Mouse (Mus musculus) stomach, embryonic 14.5 days (tissue): ENCODE measurements around the gene Lrrc36. TPM values are rescaled to one million over a fixed set of nuclear protein-coding genes. Genes with fewer than 3 reads are reported as not detected.

Experiments
- ATAC-seq: fragments of 200-750 bp; cut with Nextera tagmentation; 2 replicates; pipeline ENCODE4 v1.8.0; 2017; ENCODE audit warnings: low read depth, moderate TSS enrichment; ENCODE audit not compliant: insufficient number of reproducible peaks, insufficient read depth, low FRiP score
- H3K27ac ChIP-seq: fragments of 300-500 bp; sonication (generic); 2 replicates; pipeline ENCODE4 v1.5.1; 2014; ENCODE audit warnings: mild to moderate bottlenecking, low read length, moderate library complexity, mixed read lengths
- H3K27me3 ChIP-seq: fragments of 300-500 bp; sonication (generic); 2 replicates; pipeline ENCODE4 v1.6.1; 2014; ENCODE audit warnings: low read length, control low read depth, mixed read lengths; ENCODE audit not compliant: control insufficient read depth, insufficient read depth
- H3K36me3 ChIP-seq: fragments of 300-500 bp; sonication (generic); 2 replicates; pipeline ENCODE4 v1.6.1; 2014; ENCODE audit warnings: mild to moderate bottlenecking, control low read depth, low read length, moderate library complexity, mixed read lengths; ENCODE audit not compliant: control insufficient read depth, insufficient read depth
- H3K4me1 ChIP-seq: fragments of 300-500 bp; sonication (generic); 2 replicates; pipeline ENCODE4 v1.6.1; 2014; ENCODE audit warnings: low read length, control low read depth, mixed read lengths; ENCODE audit not compliant: control insufficient read depth, insufficient read depth
- H3K4me2 ChIP-seq: fragments of 300-500 bp; sonication (generic); replicated peaks from 2 replicates; pipeline ENCODE4 v1.6.1; 2014; ENCODE audit warnings: low read depth, low read length, control low read depth
- H3K4me3 ChIP-seq: fragments of 300-500 bp; sonication (generic); 2 replicates; pipeline ENCODE4 v1.5.1; 2014; ENCODE audit warnings: low read depth, low read length, control low read depth
- H3K9ac ChIP-seq: fragments of 300-500 bp; sonication (generic); replicated peaks from 2 replicates; pipeline ENCODE4 v1.6.1; 2014; ENCODE audit warnings: low read depth, mild to moderate bottlenecking, control low read depth, low read length, moderate library complexity, mixed read lengths
- H3K9me3 ChIP-seq: fragments of 300-500 bp; sonication (generic); 2 replicates; pipeline ENCODE4 v1.6.1; 2016; ENCODE audit warnings: low read depth, low read length, control low read depth; ENCODE audit not compliant: control insufficient read depth
- WGBS: fragments of 180-500 bp; shearing (Covaris S2); extraction: QIAGEN DNeasy Blood & Tissue Kit; methylation state at CpG from one replicate; pipeline ENCODE4 v1.1.7; 2014; 5-methylcytosine and 5-hydroxymethylcytosine counted together
- polyA plus RNA-seq: library from polyadenylated mRNA; unstranded; fragments of >200 nt; fragmentation: Nextera tagmentation; extraction: Ambion mirVana; gene quantifications from 2 replicates; pipeline ENCODE4 v1.2.1, GENCODE M21; 2014

Gene Lrrc36
- polyA plus RNA-seq, 1 experiment from 2014 or later, result not detected

DNA sequence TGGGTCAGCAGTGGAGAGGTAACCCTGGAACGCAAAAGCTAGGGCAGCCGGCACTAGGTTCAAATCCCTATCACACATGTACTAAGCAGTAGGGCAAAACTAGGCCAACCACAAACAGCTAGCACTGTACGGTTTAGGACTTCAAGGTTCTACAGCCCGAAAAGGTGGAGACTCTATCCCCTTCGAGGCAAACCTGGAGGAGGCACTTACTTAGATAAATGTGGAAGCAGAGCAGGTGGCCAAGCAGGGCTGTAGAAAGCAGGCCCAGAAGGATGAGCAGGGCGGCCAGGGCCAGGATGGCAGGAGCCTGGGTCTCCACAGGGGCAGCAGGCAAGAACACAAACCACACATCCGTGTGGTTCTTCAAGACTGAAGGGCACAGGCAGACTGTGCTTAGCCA, 62.8 kb downstream of the Lrrc36 start:
- peaks cover 20% of the 10 kb centered on the region for H3K36me3 ChIP-seq
- no peak overlapping the region for H3K27ac ChIP-seq
- no peaks in the 10 kb centered on the region for H3K27me3 ChIP-seq
- peaks cover 21% of the 10 kb centered on the region; the same call in 1 of the 2 replicates for H3K4me1 ChIP-seq
- no peaks in the 10 kb centered on the region for H3K9me3 ChIP-seq
- no peak overlapping the region for H3K4me2 ChIP-seq
- no peak for ATAC-seq
- no peak overlapping the region for H3K4me3 ChIP-seq
- H3K9ac ChIP-seq, result no peak overlapping the region
- WGBS, result 90% methylated on average over 7 of the region's 7 CpGs

DNA sequence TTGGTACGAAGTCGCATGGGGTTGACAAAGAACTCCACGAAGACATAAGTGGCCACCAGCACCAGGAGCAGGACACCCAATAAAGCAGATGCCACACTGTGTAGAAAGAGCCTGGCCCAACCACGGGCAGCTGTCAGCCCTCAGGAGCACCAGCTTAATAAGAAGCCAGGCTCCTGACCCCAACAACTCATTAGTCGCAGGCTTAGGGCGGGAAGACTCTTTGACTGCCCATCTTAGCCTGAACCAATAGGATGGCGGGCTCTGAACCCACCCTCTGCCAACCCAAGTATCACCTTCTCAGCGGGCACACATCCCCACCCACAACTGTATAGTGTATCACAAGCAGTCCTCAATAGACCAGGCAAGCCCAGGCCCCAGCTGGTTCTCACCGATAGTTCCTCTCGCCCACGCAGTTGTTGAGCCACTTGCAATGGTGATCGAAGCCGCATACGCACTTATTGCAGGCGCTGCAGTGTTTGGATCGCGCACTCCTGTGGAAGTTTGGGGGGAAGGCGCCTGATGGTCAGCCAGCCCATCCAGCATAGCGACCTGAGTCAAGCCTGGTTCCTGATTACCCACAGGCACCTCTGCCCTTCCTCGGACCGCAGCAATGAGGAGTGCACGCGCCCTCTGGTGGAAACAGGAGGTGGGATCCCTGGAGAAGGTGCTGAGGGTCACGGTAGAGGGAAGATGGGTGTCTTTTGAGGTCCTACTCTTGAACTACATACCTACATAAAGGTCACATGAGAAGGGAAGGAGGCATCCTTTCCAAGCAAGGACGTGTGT, 63.5 kb downstream of the Lrrc36 start:
- no peak for ATAC-seq
- Histone ChIP-seq H3K27ac (no peak overlapping the region), H3K4me3 (no peak overlapping the region), H3K4me2 (no peak overlapping the region), H3K4me1 (peaks cover 17% of the 10 kb centered on the region; the same call in 1 of the 2 replicates), H3K36me3 (peaks cover 20% of the 10 kb centered on the region), H3K9ac (no peak overlapping the region), H3K9me3 (no peaks in the 10 kb centered on the region), H3K27me3 (no peaks in the 10 kb centered on the region)
- WGBS, result 49% methylated on average over 25 of the region's 25 CpGs

DNA sequence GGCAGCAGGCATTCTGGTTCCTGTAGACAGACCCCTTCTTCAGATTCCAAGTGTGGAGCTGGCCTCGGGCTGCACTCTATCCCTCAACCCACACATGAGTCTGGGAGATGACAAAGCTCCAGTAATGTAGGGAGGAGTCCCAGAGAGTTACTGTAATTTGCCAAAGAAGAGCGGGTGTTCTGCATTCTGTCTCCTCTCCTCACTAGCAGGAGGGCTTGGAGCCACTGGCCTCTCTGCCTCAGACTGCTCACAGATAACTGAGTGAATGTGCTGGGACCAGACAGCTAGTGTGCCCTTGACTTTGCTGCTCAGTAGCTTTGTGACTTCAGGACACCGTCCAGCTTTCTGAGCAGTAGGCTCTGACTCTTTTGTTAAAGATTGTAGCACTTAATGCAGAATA, 64.4 kb downstream of the Lrrc36 start:
- Histone ChIP-seq H3K27ac (no peak overlapping the region), H3K9me3 (no peaks in the 10 kb centered on the region), H3K4me1 (peaks cover 17% of the 10 kb centered on the region; the same call in 1 of the 2 replicates), H3K4me3 (no peak overlapping the region), H3K9ac (no peak overlapping the region), H3K4me2 (no peak overlapping the region), H3K27me3 (no peaks in the 10 kb centered on the region), H3K36me3 (peaks cover 20% of the 10 kb centered on the region)
- WGBS, result 65% methylated on average over 3 of the region's 3 CpGs
- ATAC-seq, result no peak

DNA sequence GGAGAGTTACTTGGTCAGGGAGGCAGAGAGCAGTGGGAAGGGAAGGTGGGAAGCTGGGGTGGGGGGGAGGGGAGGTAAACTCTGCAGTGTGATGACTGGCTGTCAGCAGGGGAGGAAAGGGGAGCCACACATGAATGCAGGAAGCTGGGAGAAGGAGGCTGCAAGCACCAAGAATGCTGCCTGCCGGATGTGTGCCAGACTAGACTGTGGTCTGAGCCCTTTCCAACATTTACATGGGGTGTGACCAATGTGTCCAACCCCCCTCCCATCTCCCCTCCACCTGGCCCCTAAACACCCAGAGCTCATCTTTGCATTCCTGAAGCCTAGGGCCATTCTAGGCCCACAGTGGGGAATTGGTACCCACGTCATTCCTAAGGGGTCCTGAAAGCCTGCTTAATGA, 67.6 kb downstream of the Lrrc36 start:
- H3K9ac ChIP-seq, result no peak overlapping the region
- no peak overlapping the region for H3K27ac ChIP-seq
- ATAC-seq, result no peak
- no peaks in the 10 kb centered on the region for H3K27me3 ChIP-seq
- H3K4me3 ChIP-seq, result no peak overlapping the region
- H3K4me1 ChIP-seq, result 0 out of 2 replicates have a peak, but pooled peaks cover 2% of the 10 kb centered on the region
- no peaks in the 10 kb centered on the region for H3K9me3 ChIP-seq
- 39% methylated on average over 2 of the region's 2 CpGs for WGBS
- peaks cover 18% of the 10 kb centered on the region for H3K36me3 ChIP-seq
- H3K4me2 ChIP-seq, result no peak overlapping the region

DNA sequence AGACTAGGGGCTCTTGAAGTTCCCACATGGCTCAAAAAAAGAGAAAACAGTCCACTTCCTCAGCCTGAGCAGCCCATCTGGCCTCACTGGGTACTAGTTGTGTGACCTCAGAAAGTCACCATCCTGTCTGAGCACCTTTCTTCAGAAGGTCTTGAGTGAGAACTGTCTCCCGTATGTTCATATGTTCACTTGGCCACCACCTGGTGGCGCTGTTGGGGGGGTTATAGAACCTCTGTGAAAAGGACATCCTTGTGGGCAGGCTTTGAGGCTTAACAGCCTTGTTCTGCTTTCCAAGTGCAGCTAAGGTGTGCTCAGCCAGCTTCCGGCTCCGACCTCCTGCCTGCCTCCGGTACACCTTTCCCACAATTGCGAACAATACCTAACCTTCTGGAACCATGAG, 68.1 kb downstream of the Lrrc36 start:
- Histone ChIP-seq H3K4me2 (no peak overlapping the region), H3K36me3 (peaks cover 14% of the 10 kb centered on the region; the same call in 1 of the 2 replicates), H3K4me3 (no peak overlapping the region), H3K4me1 (0 out of 2 replicates have a peak, but pooled peaks cover 2% of the 10 kb centered on the region), H3K27me3 (no peaks in the 10 kb centered on the region), H3K27ac (no peak overlapping the region), H3K9ac (no peak overlapping the region), H3K9me3 (no peaks in the 10 kb centered on the region)
- 76% methylated on average over 6 of the region's 6 CpGs for WGBS
- no peak for ATAC-seq

DNA sequence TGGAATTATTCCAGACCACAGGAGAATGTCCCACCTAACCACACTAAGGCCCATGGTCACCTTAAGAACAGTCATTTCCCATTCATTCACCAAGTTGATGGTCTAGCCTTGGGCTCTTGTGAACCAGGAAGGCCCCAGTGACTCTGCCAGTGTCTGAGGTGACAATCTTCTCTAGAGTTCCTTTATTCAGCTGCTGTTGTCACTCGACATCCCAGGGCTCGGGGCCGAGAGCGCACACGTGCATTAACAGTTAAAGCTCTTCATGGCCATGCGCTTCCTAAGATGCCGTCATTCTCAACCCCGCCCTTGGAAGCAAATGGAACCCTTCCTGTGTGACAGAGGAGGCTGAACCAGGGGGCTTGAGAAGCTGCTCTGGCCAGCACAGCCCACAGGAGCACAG, 68.8 kb downstream of the Lrrc36 start:
- no peaks in the 10 kb centered on the region for H3K27me3 ChIP-seq
- H3K9me3 ChIP-seq, result no peaks in the 10 kb centered on the region
- no peak overlapping the region for H3K4me2 ChIP-seq
- no peak overlapping the region for H3K27ac ChIP-seq
- WGBS, result 68% methylated on average over 8 of the region's 8 CpGs
- H3K36me3 ChIP-seq, result peaks cover 13% of the 10 kb centered on the region; the same call in 1 of the 2 replicates
- 0 out of 2 replicates have a peak, but pooled peaks cover 2% of the 10 kb centered on the region for H3K4me1 ChIP-seq
- no peak overlapping the region for H3K4me3 ChIP-seq
- no peak for ATAC-seq
- H3K9ac ChIP-seq, result no peak overlapping the region

DNA sequence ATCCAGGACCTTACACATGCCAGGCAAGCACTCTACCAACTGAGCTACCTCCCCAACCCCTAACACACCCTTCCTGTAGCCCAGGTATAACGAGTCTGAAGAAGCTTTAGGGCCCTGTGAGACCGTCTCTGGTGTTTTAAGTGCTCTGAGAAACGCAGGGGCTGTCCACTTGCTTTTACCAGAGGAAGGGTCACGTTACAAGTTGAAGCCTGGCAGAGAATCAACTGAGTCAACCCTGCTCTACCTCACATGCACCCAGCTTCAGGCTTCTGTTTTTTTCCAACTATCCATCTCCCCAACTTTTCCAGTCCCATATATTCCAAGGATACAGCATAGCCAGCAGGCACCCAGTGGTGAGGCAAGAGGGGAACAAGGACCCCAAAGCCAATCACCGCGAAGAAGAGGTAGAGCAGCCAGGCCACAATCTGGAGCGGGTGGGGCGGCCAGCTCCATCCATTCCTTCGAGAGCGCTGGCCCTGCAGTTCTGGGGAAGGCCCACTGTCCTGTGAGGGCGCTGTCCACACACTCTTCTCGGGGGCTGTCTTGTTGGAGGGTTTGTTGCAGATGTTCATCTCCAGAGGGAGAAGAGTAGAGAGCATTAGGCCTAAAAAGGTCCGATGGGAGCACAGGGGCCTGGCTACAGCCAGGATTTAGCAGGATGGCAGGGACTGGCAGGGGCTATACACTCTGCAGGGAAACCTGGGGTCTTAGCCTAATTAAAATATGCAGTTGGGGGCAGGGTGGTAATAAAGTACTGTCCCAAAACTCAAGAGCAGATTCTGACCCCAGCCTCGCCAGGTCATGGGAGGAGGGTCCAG, 70.0 kb downstream of the Lrrc36 start:
- no peaks in the 10 kb centered on the region for H3K27me3 ChIP-seq
- no peak overlapping the region for H3K4me3 ChIP-seq
- peak; percentile 51 for ATAC-seq
- no peak overlapping the region for H3K27ac ChIP-seq
- H3K9me3 ChIP-seq, result no peaks in the 10 kb centered on the region
- H3K4me1 ChIP-seq, result 0 out of 2 replicates have a peak, but pooled peaks cover 2% of the 10 kb centered on the region
- H3K9ac ChIP-seq, result no peak overlapping the region
- H3K4me2 ChIP-seq, result no peak overlapping the region
- WGBS, result 40% methylated on average over 14 of the region's 14 CpGs
- peaks cover 4% of the 10 kb centered on the region; the same call in 1 of the 2 replicates for H3K36me3 ChIP-seq

DNA sequence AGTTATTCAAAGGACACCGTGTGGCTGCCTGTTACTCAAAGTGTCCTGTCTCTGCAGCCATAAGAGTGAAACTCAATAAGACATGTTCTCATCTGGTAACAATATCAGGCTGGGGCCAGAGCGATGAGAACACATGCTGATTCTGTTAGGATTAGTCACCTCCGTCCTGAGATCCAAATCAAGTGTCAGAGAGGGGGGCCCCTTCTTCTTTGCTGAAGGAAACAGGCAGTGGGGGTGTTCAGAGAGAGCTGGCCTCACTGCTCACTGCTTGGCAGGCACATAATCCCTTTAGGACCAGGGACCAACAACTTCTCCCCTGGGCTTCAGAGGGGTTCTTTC, 70.6 kb downstream of the Lrrc36 start:
- Histone ChIP-seq H3K9me3 (no peaks in the 10 kb centered on the region), H3K4me2 (no peak overlapping the region), H3K9ac (no peak overlapping the region), H3K36me3 (no peaks in the 10 kb centered on the region), H3K4me1 (0 out of 2 replicates have a peak, but pooled peaks cover 2% of the 10 kb centered on the region), H3K4me3 (no peak overlapping the region), H3K27me3 (no peaks in the 10 kb centered on the region), H3K27ac (no peak overlapping the region)
- 0 out of 2 replicates have a peak, but pooled peaks have one; percentile 33 for ATAC-seq
- WGBS, result 67% methylated on average over 3 of the region's 3 CpGs
